Mouse (Mus musculus): ENCODE data around the gene Usp49. TPM values are rescaled to one million over a fixed set of nuclear protein-coding genes. Genes with fewer than 3 reads are reported as not detected.
A peak's percentile ranks its signal among the peaks of the same experiment; 100 is the strongest.
"Not testable (repeated sequence)": the region's sequence is repeated elsewhere in the genome, so short reads cannot be mapped to it uniquely, and the experiment has no call there.

The Usp49 gene
- total RNA-seq, 2 experiments from 2014 or later = 9.7 to 10.8 TPM

DNA sequence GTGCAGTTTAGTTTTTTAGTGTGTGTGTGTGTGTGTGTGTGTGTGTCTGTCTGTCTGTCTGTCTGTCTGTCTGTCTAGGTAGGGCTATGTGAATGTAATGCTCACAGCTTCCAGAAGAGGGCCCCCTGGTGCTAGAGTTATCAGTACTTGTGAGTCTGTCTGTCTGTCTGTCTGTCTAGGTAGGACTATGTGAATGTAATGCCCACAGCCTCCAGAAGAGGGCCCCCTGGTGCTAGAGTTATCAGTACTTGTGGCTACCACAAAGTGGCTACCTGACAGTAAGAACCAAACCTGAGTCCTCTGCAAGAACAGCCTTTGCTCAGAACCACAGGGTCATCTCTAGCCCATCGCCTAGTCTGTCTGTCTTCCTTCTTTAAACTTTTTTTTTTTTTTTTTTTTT lies 16.2 kb downstream of the Usp49 start:
- peak in 1 of 2 experiments; percentile 61 for DNase-seq (ENCODE audit: low spot score in 2 of 2)

DNA sequence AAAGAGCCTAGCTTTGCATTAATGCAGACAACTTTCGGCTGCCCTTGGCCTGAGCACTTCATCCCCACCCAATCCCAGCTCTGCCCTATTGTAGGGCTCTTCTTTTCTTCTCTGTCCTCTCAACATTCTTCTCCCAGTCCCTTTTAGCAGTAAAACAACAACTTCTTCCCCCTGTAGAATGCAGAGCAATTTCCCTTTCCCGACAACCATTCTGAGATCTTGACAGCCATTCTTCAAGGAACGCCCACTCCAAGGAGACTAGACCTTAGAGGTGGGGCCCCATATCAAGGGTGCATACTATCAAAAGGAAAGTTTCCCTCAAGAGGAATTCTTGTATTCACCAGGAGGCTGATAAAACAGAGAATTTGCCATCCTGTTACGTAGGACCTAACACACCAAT lies 18.5 kb downstream of the Usp49 start:
- DNase-seq (ENCODE audit: low spot score in 2 of 2) = no peak

DNA sequence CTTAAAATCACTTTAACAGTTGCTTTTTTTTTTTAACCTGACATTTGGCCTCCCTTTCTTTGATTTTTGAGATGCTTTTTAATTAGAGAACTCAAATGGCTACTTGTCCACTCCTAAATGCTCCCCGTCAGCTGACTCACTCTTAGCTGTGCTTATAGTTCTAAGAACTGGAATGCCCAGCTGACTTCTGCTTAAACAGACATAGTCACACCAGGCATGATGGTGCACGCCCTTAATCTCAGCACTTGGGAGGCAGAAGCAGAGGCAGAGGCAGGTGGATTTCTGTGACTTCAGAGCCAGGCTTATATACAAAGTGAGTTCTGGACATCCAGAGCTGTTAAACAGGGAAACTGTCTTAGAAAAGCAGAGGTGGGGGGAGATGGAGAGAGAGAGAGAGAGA lies 21.5 kb downstream of the Usp49 start:
- no peak for DNase-seq (ENCODE audit: low spot score in 2 of 2)

DNA sequence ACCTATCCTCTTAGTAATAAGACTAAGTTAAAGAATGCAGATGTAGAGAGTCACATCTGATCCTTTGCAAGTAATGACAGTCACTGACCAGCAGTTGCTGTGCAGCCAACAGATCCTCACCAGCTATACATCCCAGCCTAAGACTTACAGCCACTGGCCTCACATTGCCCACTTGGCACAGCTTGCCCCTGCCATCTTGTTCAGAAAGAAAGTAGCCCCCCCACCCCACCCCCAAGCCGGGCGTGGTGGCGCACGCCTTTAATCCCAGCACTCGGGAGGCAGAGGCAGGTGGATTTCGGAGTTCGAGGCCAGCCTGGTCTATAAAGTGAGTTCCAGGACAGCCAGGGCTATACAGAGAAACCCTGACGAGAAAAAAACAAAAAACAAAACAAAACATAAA lies 23.9 kb downstream of the Usp49 start:
- DNase-seq (ENCODE audit: low spot score in 2 of 2) = not testable (repeated sequence)

DNA sequence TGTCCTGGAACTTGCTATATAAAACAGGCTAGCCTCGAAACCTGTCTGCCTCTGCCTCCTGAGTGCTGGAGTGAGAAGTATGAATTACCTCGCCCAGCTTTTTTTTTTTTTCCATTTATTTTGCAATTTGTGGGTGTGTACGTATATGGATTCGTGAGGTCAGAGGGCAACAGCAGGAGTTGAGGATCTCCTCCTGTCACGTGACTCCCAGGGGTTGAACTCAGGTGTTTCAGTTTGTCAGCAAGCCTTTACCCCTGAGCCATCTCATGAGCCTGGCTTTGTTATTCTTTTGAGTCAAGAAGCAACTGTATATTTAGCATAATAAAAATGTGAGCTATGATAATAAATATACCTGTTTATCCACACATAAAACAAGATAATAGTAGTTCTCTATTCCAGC lies 25.2 kb downstream of the Usp49 start:
- DNase-seq (ENCODE audit: low spot score in 2 of 2) = no peak

DNA sequence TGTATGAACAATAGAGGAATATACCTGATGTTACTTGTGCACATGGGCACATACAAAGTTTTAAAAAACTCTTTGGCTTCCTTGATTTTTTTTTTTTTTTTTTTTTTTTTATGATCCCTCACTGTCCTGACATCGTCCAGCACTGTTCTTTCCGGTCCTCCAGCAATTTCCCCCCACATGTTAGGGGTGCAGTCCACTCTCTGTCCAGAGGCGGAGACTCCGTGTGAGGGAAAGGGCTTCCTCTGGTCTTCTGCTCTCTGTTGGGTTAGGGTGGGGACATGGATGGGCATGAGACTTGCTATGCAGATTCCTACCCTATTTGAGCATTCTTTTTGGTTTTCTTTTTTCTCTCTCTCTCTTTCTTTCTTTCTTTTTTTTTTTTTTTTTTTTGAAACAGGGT lies 27.4 kb downstream of the Usp49 start:
- no peak for DNase-seq (ENCODE audit: low spot score in 2 of 2)

DNA sequence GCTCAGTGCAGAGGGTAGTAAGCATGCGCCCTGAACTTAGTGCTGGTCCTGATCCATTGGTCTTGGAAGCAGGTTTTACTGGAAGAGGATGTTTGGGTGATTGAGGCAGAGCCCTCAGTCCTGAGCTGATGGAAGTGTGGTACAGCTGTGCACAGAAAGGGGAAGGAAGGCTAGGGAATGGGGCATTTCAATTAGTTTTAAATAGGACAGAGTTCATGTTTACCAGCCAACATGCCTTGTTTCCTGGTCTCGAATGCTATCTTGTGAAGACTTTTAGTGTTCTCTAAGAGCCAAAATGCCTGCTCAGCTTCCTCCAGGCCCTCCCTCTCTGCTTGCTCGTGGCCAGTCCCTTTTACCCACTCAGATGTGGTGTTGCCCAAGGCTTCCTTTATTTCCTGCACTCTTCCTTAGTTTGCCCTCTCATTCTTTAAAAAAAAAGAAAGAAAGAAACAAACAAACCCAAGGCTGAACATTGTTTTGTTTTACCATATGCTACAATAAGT lies 28.3 kb downstream of the Usp49 start:
- DNase-seq (ENCODE audit: low spot score in 2 of 2) = no peak

DNA sequence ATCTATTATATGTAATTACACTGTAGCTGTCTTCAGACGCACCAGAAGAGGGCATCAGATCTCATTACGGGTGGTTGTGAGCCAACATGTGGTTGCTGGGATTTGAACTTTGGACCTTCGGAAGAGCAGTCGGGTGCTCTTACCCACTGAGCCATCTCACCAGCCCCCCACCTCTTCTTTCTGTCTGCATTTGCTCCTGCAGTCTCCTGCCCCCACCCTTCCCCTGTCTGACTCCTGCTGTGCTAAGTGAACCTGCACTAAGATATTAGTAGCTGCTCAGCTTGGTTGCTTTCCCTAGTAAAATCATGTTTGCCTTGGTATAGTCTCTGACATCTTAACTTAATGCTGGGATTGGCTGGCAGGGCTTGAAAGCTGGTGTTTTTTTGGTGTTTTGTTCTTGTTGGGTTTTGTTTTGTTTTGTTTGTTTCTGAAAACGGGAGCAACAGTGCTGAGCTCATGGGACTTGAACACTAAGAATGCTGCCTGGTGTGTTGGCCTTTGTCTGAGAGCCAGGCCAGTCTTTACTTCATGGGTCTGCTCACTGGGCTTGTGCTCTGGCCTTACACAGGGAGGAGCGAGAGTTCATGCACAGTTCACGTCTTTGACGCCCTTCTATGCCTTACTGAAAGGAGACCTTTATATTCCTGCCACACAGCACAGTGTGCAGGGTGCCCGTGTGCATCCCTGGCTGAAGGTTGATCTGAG lies 32.7 kb downstream of the Usp49 start:
- DNase-seq (ENCODE audit: low spot score in 2 of 2) = no peak

DNA sequence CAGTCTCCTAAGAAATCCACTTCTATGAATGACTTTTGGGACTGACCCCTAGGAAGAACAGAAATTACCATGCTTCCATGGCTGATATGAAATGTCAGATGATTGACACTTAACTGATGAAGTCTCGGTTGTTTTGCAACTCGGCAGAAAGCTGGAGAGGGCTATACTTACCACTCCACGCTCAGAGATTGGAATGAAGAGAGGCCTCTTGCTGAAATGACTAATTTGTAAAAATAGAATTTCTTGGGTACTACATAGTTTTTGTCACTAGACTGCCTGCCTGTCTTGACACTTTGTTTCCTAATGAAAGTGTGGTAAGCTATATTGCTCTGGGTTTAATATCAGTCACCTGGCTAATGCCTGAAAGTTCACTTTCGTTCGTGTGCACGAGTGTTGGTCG lies 34.0 kb downstream of the Usp49 start:
- no peak for DNase-seq (ENCODE audit: low spot score in 2 of 2)

DNA sequence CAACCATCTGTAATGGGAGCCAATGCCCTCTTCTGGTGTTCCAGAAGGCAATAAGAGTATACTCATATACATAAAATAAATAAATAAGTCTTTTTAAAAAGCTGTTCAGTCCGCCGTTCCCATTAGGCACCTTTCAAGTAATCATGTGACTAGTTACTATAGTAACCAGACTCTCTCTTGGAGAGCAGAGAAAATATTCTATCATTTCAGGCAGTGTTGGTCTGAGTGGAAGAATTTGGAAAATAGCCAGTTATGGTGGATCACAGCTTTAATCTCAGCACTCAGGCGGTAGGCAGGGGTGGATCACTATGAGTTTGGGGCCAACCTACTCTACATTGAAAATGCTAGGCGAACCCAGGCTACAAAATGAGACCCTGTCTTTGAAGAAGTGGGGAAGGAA lies 38.7 kb downstream of the Usp49 start:
- no peak for DNase-seq (ENCODE audit: low spot score in 2 of 2)

DNA sequence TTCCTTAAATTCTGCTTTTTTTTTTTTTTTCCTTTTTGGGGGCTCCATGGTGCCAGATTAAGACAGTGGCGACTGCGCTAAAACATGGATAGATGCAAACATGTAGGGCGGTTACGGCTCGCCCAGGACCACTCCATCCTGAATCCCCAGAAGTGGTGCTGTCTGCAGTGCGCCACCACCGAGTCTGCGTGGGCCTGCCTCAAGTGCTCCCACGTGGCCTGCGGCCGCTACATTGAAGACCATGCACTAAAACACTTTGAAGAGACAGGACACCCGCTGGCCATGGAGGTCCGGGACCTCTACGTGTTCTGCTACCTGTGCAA lies 41.5 kb downstream of the Usp49 start:
- DNase-seq (ENCODE audit: low spot score in 2 of 2) = no peak

DNA sequence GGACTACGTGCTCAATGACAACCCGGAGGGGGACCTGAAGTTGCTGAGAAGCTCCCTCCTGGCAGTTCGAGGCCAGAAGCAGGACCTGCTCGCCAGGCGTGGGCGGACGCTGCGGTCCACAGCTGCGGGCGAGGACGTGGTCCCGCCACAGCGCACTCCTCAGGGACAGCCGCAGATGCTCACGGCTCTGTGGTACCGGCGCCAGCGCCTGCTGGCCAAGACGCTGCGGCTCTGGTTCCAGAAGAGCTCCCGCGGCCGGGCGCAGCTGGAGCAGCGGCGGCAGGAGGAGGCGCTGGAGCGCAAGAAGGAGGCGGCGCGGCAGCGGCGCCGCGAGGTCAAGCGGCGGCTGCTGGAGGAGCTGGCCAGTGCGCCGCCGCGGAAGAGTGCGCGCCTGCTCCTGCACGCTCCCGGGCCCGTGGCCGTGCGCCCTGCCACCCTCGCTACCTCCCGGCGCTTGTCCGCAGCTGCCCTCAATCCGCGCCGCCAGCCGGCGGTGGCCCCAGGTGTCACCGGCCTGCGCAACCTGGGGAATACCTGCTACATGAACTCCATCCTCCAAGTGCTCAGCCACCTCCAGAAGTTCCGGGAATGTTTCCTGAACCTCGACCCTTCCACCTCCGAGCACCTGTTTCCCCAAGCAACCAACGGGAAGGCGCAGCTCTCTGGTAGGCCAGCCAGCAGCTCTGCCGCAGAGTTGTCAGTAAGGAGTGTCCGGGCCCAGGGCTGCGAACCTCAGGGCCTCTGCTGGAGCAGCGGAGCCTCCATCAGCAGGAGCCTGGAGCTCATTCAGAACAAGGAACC lies 42.0 kb downstream of the Usp49 start:
- DNase-seq (ENCODE audit: low spot score in 2 of 2) = peak in 1 of 2 experiments; percentile 39

DNA sequence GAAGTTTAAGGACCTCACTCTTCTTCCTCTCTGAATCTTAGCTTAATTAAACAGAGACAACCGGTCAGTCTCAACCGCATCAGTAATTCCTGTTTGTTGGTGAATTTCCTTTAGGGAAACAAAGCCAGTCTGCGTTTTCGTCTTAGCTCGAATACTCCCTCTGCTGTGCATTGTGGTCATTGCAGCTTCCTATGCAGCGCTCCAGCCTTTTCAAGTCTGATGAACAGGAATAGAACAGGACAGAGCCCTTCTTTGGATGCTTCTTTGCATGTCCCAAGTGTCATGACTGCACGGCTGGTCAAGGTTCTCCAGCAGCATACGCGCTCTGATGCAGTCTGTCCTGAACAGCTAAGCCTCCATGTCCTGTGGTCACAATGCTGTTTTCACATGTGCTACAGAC lies 46.1 kb downstream of the Usp49 start:
- DNase-seq (ENCODE audit: low spot score in 2 of 2) = peak; percentile 66 to 88

DNA sequence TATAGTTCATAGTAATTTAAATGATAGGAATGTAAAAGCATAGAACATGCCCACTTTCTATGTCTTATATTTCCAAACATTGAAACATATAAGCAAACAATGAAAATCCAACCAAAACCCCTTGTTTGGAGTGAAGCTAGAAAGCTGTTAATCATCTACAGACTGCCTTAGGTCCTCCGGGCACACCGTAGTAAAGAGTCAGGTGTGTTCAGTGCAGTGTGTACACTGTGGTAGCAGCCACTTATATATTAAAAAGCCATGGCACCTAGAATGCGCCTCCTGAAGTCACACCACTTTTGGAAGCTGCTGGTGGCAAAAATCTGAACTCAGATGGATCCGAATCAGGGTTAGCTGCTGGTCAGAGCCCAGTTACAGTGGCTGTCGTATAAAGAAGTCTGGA lies 47.7 kb downstream of the Usp49 start:
- DNase-seq (ENCODE audit: low spot score in 2 of 2) = no peak

DNA sequence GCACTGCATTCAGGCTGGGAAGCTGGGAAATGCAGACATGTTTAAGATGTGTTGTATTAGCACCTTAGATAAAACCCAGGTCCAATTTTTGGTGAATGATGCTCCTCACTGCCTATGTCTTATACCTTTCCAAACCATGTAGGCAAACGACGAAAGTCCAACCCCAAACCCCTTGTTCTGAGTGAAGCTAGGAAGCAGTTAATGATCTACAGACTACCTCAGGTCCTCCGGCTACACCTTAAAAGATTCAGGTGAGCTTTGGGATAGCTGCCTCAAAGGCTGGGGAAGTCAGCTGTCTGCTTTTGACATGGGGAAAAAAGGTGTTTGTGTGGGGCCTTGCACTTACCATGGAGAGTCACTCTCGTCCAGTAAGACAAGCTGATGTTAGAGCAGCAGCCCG lies 48.2 kb downstream of the Usp49 start:
- DNase-seq (ENCODE audit: low spot score in 2 of 2) = no peak

DNA sequence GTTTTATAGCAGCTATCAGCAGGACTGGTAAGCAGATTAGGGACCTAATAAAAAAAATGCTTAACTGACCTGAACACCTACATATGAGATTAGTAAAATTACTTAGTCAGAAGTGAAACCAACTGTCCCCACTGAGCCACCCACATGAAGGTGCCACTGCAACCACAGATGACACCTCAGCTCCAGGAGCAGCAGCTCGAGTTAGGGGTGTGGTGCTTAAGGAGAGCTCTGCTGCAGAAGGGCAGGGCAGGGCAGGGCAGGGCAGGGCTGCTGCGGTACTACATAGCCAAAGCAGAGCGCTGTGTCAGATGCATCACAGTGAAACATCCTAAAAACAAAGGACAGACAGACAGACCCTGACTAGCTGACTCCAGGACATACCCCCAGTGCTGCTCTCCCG lies 52.3 kb downstream of the Usp49 start:
- DNase-seq (ENCODE audit: low spot score in 2 of 2) = no peak

DNA sequence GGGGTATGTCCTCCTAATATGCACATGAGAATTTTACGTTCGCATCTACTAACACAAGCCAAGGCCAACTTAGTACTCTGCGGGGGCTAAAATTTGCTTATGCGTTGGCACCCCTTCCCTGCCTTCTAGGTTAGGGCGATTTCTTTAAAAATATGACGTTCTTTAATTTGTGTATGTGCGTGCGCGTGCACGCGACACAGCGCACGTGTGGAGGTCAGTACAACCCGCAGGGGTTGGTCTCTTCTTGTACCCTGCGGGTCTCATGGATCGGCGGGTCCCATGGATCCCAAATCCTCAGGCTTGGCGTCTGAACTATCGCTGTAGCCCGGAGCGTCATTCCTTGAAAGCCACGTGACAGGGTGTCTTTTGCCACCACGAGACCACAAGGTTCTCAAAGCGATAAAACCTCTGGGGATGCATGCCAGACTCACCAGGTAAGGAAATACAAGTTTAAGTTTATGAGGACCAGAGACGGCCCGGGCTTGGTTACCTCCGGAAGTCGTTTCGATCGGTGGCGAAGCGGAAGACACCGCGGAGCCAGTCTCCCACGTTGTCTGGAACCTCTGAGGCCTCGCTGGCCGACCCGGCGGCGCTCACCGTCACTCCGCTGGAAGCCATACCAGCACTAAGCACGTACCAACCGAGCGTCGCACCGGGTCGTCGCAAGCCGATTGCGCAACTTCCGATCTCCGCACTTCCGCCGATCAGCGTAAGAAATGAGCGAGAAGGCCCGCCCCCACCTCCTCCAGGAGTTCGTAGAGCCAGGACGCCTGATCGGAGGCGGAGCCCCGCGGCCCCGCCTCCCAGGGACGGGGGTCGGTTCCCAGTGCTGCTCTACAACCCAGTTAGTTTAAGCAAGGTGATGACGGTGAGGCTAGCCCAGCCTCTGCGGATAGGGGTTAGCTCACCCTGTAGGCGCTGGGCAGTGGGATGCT lies 57.2 kb downstream of the Usp49 start:
- peak; percentile 93 to 98 for DNase-seq (ENCODE audit: low spot score in 2 of 2)

DNA sequence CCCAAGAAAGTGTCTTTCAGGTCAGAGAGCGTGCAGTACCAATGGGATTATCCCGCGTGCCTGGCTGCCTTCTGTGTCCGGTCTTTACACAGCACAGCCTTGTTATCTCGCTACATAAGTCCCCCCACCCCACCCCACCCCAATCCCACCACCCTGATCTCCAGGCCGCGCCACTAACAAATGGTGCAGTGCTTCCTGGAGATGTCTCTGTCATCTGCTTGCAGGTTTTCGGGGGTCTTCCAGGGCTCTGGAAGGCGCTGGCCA lies 57.8 kb downstream of the Usp49 start, which contains the start of gene Tomm6:
Tomm6 (minus strand) TSS at position 43 of the 264 bp plus-strand sequence.
- DNase-seq (ENCODE audit: low spot score in 2 of 2) = no peak

DNA sequence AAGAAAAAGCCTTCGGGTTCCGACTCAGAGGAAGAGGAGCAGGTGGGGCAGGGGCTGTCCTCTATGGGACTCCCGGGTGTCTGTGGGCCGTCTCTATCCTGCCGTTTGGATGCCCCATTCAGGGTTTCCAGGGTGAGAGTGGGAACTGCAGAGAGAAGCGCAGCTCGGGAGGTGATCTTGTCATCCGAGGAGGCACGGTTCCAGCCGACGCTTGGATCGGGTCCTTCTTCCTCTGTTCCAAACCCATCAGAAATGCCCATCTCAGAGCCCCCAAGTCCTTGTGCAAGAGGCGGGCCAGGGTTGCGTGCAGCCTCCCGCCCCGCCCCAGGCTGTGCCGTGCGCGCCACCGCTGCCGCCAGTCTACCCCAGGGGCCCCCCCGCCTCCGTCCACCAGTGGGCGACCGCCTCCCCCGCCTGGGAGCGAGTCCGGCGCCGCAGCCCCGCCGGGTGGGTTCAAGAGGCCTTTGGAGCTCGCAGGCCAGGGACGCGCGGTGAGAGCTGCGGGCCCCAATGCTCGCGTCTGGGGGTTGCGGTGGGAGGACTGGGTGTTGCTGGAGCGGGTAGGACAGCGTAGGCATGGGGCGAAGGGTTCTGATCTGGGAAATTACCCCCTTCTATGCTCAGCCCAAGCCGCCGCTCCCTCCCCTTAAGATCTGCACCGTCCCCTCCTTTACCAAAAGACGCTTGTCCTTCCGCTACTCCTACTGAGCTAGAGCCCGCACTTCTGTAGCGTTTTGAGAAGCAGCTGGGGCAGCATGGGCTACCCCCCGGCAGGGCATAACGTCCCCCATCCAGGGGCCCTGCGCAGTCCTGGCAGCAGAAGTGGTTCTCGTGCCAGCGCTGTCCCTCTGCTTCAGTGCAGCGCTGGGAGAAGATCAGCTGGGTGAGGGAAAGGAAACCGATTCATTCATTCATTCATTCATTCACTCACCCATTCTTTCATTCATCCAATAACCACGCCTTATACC lies 58.4 kb downstream of the Usp49 start, which contains the start of gene Frs3:
Frs3 (plus strand) TSS at position 423 of the 968 bp plus-strand sequence.
- DNase-seq (ENCODE audit: low spot score in 2 of 2) = peak; percentile 75 to 82

DNA sequence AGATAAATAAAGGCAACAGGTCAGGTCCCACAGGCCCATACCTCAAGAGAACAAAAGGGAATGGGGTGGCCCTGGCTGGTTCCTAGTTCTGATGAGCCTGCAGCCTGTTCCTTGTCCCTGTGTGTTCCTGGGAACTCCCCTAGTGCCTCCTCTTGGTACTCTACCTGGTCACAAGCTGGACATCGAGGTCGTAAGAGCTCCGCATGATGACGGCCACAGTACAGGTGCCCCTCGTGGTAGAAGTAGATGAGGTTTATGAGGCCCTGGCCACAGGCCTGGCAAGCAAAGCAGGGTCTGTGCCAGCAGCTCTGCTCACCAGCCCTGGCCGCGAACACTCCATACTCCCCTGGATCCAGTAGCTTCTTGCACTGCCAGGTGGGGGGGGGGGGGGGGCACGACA lies 59.4 kb downstream of the Usp49 start:
- no peak for DNase-seq (ENCODE audit: low spot score in 2 of 2)

DNA sequence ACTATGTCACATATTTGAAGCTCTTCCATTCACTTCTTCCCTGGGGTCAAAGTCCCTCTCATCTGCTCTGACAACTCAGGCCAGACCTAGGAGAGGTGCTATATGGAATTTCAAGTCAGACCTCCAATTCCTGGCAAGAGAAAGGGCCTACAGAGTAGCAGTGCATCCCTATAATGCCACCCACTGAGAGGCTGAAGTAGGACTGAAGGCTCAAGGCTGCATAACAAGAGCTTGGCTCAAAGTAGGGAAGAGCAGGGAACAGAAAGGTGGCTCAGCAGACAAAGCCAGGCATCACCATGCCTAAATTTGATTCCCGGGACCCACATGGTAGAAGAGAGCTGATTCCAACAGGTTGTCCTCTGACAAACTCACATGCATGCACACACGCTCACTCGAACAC lies 61.2 kb downstream of the Usp49 start:
- DNase-seq (ENCODE audit: low spot score in 2 of 2) = no peak
